Mouse (Mus musculus) liver, postnatal 0 days (tissue): ENCODE data around the gene Aurka.

ENCODE experiments used
- CTCF ChIP-seq: sonication (generic); IDR thresholded peaks from 2 replicates; pipeline ENCODE4 v1.5.1; 2016; ENCODE audit warnings: antibody characterized with exemption, low read depth
- EP300 ChIP-seq: IDR thresholded peaks from 2 replicates; pipeline ENCODE4 v1.6.1; 2016; ENCODE audit warnings: antibody characterized with exemption, low read depth, mild to moderate bottlenecking

- TF ChIP-seq CTCF (no peak), EP300 (no peak)
Observed at GRCm38 (mm10) chr2:172394052-172394392, 23.7 kb upstream of the Aurka start.
